Mouse (Mus musculus) right cerebral cortex, adult 2 months (tissue): ENCODE results near the gene Nol7.
A peak's percentile ranks its signal among the peaks of the same experiment; 100 is the strongest.

ENCODE experiments used
- DNase-seq, 2 experiments: peaks; one replicate each; pipeline ENCODE4 v3.0.0; 2021 to 2022; ENCODE audit warnings: low spot score in 2 of 2

The Nol7 gene

DNA sequence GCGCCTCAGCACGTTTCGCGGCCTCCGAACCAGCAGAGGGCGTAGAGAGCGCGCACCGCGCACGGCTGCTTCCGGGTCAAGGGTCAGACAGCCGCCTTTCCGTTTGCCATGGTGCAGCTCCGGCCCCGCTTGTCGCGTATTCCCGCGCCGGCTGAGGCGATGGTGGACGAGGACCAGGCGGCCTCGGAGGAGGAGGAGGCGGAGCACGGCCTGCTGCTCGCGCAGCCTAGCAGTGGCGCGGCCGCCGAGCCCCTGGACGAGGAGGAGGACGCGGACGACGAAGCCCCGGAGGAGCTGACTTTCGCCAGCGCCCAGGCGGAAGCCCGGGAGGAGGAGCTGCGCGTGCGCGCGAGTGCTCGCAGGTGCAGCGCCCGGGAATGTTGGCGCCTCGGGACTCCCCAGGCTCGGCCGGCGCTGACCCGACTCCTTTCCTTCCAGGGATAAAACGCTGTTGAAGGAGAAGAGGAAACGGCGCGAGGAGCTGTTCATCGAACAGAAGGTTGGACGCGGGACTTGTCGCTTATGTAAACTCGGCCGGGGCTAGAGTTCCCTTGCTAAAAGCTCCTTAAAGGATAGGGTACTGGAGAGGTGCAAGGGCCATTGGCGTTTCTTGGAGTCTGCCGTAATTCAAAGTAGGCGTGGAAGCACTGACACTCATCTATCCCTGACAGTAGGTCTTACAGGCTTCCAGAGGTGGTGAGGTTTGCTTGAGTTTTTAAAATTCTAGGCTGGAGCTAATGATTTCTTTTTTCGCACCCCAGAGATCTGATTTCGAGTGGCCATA lies at the start of gene Nol7:
Nol7 (plus strand) TSS at position 94 of the 784 bp plus-strand sequence.
- DNase-seq, result peak; percentile 97 to 98

DNA sequence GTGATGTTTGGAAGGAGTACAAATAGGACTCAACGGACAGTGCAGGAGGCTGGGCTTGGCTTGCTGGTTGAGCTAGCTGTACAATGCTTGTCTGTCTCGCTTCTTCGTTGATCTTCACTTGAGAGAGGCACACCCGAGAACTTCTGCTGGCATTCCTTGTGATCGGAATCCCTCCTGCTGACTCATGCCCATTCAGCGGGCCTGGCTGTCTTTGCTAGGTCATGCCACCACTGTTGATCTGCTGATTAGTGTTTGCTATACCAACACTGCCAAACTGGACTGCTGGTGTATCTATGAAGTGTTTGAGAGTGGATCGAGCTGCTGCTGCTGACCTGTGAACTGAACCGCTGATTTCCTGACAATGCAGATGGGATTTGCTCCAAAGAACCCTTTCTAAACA lies 48.8 kb upstream of the Nol7 start:
- no peak for DNase-seq

DNA sequence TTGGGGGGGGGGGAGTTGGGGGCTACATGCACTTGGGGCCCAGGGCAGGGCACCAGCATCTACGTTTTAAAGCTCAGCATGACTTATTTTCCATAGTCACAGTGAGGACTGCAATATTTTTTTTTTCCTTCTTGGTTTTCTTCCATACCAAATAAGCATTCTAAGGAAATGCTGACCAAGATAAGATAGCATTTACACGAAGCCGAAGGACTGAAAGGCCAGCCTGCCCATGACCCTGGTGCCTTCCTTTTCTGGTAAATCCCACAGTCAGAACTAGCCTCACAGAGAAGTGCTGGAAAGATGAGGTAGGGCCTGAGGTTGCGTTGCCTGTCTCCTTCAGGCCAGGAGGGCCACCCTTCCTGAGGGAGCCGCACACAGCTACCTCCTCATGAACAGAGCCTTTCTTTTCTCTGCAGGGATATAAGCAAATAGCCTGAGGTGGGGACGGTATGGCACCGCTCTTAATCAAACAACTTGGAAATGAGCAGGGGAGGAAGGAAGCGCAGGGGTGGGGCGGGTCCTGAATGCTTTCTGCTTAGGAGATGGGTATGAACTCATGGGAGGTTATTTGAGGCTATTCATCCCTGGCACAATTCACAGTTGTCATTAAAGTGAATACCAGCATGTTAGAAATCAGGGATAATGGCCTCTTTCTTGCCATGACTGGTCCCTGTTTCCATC lies 47.6 kb upstream of the Nol7 start:
- DNase-seq, result no peak

DNA sequence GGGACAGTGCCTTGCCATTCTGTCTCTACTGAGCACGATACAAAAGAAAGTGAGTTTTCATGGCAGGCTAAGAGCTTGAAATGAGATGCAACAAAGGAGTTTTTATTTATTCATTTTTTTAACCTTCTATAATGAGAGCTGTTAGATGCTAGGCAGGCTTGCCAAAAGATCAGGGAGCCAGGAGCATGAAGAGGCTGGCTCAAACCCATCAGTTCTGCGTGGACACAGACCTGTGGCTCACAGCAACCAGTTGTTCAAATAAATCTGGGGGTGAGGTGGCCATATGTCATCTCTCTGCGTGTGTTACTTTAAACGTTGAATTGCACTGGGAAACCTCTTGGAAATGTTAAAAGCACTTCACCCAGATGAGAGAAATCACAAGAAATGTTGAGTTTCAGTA lies 44.8 kb upstream of the Nol7 start:
- no peak for DNase-seq

DNA sequence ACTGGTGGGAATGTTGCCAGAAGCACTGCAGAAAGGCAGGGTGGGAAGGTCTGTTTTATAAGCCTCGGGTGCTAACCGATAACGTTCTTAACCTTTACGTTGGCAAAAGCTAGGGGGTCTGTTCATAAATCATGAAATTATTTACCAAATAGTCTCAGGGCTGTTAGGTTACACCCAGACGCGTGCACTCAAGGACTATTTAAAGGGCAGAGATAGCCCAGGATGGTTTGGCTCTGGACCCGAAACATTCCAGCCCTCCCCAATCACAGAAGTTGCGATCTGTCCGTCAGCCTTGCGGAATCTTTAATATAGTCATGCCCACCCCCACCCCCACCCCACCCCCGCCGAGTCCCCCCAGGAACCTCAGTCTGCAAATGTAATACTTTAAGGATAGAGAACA lies 43.8 kb upstream of the Nol7 start:
- DNase-seq, result no peak

DNA sequence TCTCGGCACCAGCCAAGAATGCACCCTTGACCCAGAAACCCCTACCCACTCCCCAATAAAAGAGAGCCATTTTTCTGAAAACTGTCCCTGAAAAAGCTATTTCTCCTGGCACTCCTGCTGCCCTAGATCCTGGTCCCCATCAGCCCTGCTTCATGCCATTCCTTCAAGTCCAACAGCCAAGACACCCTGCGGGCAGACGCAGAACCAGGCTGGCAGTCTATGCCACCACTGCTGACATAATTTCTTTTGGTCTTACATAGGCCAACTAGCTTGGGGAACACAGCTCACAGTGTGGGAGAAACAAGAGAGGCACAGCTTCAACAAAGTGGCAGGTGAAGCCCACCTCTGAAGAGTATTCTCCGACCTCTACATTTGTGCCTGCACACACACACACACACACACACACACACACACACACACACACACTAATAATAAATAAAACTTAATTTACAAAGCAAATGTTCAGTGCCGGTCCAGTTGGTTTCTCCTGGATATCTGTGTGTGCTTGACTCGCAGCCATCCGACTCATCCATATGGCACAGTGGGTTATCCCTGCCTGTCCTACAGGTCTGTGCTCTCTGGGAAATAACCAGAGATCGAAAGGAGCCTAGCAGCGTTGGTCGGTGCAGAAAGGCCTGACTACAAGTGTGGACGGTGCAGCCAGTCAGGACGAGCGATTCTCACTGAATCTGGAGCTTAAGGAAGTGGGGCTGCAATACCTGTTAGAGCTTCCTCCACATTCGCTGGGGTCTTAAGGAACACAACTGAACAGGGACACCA lies 41.7 kb upstream of the Nol7 start:
- DNase-seq, result no peak

DNA sequence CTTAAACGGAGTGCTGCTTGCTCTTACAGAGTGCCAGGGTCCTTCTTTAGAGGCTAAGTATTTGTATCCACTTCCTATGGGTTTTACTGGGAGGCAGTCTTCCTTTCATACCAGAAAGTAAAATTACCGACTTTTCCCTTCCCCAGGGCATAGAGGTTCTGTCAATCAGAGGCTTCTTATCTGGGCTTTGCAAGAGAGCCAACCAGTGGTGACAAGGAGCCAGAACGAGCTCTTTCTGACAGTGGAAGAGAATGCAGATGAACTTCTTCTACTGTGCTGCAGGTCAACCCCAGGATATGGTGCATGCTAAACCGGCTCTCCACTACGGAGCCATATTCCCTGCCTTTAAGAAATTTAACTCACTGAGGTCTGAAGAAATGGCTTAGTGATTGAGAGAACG lies 37.7 kb upstream of the Nol7 start:
- DNase-seq, result no peak

DNA sequence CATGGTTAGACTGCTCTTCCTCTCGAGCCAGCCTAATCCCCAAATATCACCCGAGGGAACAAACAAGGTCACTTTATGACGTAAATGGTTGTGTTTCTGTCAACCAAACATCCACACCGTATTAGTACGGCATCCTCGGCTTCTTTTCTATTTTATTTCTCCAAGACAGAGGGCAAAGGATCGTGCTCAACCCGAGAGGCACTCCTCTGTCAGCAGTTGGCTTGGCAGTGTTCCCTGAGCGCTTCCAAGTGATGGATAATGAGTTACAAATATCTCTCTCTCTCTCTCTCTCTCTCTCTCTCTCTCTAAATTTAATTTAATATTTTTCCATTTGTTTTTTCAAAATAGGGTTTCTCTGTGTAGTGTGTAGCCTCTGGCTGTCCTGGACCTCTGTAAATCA lies 35.8 kb upstream of the Nol7 start:
- no peak for DNase-seq

DNA sequence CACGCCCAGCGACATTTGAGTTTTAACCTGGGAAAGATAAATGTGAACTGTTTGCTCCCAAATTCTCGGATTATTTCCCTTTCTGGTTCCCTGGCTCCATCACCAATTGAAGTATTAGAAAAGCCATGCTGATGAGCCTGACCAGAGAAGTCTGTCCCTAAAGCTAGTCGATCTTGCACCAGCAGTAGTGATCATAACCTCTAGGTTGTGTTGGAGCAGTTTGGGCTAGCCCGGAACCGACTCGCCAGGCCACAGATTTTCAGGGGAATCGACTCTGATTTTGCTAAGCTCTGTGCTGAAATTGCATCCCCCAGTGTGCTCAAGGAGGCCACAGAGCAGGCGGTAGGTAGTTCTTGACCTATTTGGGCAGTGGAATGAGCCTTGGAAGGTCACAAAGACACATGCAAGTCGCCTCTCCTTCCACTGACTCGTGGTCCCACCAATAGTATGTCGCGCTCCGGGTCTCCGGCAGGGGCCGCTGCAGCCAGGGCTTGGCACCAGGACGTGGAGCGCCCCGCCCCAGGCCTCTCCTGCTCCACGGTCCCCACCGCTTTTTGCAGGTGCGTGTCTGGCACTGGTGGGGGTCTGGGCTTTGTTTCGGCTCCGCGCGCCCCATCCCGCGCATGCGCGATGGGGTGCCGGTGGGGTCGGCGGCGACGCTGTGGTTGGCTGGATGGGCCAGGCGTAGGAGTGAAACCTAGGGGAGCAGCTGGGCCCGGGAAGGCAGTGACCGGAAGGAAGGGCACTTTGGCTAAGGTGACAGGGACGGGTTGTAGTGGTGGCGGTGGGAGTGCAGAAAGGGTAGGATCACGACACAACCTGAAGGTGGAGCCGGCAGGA lies 33.0 kb upstream of the Nol7 start, which contains the start of gene Sirt5:
Sirt5 (plus strand) TSS at position 512 of the 840 bp plus-strand sequence.
- peak; percentile 80 to 84 for DNase-seq

DNA sequence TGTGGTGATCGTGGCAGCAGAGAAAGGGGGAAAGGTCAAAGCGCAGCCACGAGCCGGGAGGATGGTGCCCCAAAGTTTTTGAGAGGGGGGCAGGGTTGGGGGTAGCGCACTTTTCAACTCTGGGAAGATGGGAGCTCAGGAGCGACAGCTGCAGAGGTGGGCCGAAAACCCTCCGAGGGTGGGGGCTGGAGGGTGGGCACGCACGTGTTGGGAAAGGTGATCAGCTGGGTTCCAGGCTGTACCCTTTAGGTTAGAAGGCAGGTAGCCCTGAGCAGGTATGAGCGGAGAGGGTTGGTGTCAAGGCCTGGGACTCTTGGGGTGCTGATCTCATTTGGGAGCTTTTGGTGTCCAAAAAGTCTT lies 32.4 kb upstream of the Nol7 start:
- no peak for DNase-seq

DNA sequence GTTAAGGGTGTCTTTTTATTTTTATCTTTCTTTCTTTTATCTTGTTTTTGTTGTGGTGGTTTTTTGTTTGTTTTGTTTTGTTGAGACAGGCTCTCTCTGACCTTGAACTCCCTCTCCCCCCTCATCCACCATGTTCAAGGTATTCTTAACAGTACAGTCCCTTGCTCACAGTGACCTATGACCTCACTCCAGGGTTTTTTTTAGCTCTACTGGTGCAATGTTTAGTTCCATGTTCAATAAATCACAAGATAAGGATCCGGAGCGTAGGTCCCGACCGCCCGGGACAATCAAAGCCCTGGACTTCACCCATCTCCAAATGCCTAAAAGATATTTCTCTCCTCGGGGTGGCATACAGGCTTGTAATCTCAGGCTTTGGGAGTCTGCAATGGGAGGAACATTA lies 28.1 kb upstream of the Nol7 start:
- no peak for DNase-seq

DNA sequence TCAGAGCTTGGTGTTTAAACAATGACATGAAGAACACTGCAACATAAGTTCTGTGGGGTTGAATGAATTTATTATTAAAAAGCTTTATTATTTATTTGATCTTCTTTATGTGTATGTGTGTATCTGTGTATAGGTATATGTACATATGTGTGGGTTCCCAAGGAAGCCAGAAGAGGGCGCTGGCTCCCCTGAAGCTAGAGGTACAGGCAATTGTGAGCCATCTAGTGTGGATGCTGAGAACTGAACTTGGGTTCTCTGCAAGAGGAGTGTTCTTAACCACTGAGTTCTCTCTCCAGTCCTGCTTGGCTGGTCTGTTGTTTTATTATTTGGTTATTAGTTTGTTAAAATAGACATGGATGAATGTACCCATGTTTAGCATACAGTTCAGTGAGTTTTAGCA lies 25.3 kb upstream of the Nol7 start:
- DNase-seq, result no peak

DNA sequence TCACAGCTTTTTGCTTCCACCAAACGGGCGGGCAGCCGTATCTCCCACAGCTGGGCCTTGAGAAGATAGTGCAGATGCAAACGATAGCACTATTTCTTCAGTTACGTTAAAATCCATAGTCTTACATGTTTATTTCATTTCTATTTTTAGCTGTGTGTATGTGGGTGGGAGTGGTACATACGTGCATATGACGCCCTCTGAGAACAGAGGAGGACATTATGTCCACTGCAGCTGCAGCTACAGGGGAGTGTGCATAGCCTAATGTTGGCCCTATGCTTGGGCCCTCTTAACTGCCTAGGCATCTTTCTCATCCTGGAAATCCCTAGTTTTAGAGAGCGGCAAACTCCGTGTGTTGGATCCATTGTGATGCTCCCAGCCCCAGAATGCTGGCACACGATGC lies 24.0 kb upstream of the Nol7 start:
- no peak for DNase-seq

DNA sequence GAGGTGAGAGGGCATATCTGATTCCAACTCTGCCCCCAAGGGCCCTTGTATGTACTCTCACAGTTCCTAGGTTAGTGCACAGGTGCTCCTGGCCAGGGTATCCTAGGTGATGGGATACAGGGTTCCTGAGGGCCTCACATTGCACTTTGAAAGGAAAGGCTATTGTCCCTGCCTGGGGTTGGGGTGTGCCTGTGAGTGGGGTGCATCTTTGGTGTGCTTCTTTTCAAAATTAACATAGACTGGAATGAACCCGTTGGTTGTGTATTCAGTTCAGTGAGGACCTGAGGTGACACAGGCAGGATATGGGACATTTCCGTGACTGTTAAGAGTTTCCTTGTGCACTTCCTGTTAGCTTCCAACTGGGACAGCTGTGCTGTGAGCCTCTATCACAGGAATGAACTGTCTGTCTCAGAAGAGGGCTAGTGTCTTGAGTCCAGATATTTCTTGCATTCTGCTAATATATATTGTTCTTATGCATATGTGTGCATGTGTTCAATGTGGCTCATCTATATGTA lies 23.2 kb upstream of the Nol7 start:
- DNase-seq, result no peak

DNA sequence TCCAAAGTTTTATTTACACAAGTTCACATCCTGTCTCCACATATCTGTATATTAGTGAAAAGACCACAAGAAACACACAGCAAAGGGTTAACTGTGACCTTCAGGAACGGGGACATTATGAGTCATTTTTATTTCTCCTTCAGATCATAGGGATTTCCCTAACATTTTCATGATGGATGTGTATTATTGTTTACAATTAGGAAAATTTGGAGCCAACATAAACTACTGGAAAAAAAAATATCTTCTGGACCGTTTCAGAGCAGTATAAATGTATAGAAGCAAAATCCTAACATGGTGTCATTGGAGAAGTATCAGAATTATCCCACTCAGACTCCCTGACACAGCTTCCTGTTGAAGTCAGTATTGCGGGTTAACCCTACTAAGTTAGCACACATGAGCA lies 18.2 kb upstream of the Nol7 start:
- no peak for DNase-seq

DNA sequence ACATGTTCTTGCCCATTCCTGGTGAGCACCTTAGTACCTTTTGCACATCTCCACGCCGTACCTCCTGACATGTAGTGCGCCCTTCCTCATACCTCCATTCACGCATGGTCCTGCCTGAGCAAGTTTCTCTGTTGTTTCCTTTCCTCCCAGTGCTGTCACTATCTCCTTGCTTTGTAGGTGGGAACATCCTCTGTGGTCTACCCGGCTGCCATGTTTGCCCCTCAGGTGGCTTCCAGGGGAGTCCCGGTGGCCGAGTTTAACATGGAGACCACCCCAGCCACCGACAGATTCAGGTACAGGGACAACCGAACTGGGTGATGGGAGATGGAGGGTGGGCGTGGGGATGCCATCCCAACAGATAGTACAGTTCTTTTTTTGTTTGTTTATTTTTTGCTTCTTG lies 12.9 kb upstream of the Nol7 start:
- no peak for DNase-seq

DNA sequence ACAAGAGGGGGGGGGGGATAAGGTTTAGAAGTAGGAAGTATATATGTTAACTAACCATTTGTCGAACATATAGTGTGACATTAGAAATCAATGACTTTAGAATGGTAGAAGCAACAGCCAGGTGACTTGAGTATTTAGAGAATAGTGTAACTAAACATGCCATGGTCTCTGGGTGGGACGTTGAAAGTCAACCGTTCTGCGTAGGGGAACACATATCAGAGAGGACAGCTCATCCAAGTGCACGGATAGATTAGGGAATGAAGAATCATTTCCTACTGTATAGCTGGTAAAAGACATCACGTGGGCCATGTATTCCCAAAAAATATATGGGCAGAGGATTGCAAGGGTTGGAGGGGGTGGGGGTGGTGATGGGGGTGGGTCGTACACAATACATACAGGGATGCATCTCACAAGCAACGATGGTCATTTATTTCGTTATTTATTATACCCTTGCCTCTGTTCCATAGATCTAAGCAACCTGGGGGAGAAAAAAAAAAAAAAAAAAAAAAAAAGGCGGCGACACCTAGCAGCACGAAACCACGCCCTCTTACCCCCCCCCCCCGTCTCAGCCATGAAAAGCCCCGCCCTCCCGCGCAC lies 392 bp upstream of the Nol7 start:
- no peak for DNase-seq

DNA sequence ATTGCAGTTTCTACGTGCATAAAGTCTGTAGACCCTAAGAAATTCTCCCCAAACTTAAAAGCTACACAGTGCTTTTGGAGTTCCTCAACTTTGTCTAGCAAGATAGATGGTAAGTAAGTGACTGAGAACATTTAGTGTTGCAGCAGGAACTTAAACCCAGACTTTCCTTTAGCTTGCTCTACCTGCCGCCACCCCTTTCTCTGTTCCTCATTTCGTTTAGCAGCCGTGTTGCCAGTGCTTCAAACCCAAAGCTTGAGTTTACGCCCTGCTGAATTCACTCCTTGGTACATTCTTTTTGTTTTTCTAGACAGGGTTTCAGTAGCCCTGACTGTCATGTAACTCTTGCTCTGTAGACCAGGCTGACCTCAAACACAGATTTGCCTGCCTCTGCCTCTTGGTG lies 1.4 kb downstream of the Nol7 start:
- DNase-seq, result no peak

DNA sequence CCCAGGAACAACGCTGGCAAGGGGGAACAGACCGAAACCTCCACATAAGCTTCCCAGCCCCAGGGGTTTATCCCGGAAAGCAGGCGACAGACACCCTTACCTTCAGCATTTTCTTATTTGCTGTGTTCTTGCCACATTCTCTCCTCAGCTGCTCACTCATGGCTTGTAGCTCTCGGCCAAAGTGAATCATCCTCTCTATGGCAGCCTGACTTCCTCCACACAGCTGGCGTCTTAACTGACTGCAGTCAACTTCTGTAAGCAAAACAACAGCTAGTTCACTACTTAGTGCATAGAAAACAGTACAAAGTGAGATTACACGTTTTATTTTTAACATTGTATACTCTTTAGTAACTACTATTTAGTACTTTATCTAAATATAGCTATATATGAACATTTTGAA lies 14.1 kb downstream of the Nol7 start:
- no peak for DNase-seq

DNA sequence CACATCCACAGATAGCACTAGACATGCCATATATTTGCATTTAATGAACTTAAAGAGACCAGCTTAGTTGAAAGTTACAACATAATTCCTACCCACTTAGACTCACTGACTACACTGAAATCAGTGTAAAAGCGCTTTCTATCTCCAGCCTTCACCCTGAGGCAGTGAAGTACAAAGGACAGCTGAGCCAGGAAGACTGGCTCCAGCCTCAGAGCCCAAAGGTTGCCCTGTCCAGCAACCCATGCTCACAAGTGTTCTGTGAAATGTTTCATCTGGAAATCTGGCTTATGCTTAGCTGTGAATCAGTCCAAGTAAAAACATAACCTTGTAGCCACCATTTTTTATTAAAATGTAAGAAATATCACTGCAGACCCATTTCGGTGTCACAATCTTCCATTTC lies 15.4 kb downstream of the Nol7 start:
- DNase-seq, result no peak

DNA sequence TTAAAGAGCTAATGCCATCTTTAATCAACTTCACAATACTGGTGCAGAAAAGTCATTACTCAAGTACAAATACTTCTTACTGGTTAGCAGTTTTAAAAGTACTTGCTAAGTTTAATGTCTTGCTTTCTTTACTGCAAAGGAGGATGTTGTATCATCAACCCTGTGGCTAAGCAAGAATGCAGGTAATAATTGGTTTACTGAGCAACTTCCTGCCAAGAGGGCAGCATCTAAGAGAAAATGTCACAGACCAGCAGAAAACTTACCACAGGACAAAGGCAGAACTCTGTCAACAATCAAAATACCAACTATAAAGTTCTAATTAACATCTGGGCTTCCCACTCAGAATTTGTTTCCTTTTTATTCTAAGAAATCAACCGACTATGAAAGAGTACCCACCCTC lies 17.1 kb downstream of the Nol7 start:
- DNase-seq, result no peak
